Mouse (Mus musculus) testis, adult 2 months (tissue): ENCODE measurements around the gene Gm10382. TPM values are rescaled to one million over a fixed set of nuclear protein-coding genes. Genes with fewer than 3 reads are reported as not detected.

Experiments used
- H3K27ac ChIP-seq: fragments of 200-500 bp; 2 replicates; pipeline ENCODE4 v1.5.1; 2012; ENCODE audit warnings: low read depth, low read length; ENCODE audit not compliant: control insufficient read depth, insufficient read depth
- H3K27me3 ChIP-seq: fragments of 200-500 bp; 2 replicates; pipeline ENCODE4 v1.6.1; 2012; ENCODE audit warnings: mild to moderate bottlenecking, low read length, moderate library complexity; ENCODE audit not compliant: control insufficient read depth, insufficient read depth
- H3K36me3 ChIP-seq: fragments of 200-500 bp; 2 replicates; pipeline ENCODE4 v1.6.1; 2012; ENCODE audit warnings: mild to moderate bottlenecking, low read length; ENCODE audit not compliant: control insufficient read depth, insufficient read depth
- H3K4me1 ChIP-seq: fragments of 200-500 bp; 2 replicates; pipeline ENCODE4 v1.6.1; 2012; ENCODE audit warnings: low read length; ENCODE audit not compliant: control insufficient read depth, insufficient read depth
- H3K4me3 ChIP-seq: fragments of 200-500 bp; 2 replicates; pipeline ENCODE4 v1.5.1; 2012; ENCODE audit warnings: low read depth, mild to moderate bottlenecking, low read length, moderate library complexity, mixed read lengths; ENCODE audit not compliant: control insufficient read depth
- CTCF ChIP-seq: fragments of 200-500 bp; IDR thresholded peaks from 2 replicates; pipeline ENCODE4 v1.5.1; 2012; ENCODE audit warnings: low read depth, mild to moderate bottlenecking, inconsistent platforms, low read length, moderate library complexity; ENCODE audit not compliant: control insufficient read depth, insufficient read depth, insufficient replicate concordance
- POLR2A ChIP-seq: fragments of 200-500 bp; IDR thresholded peaks from 2 replicates; pipeline ENCODE4 v1.6.1; 2012; ENCODE audit warnings: low read depth, mild to moderate bottlenecking, inconsistent platforms, low read length, moderate library complexity; ENCODE audit not compliant: control insufficient read depth
- polyA plus RNA-seq: library from polyadenylated mRNA; depleted of rRNA; stranded (reverse); fragments of >200 nt; gene quantifications from 2 replicates; pipeline ENCODE4 v1.2.3, GENCODE M21; 2012

The Gm10382 gene
- polyA plus RNA-seq, 1 experiment = 84.2 TPM

GRCm38 (mm10) chr5:125372027-125372426 is 17.1 kb upstream of the Gm10382 start:
- Histone ChIP-seq H3K27me3 (no peaks in the 10 kb centered on the region), H3K4me1 (no peaks in the 10 kb centered on the region), H3K36me3 (no peaks in the 10 kb centered on the region), H3K27ac (no peak overlapping the region), H3K4me3 (no peak overlapping the region)
- no peak for TF ChIP-seq POLR2A
- TF ChIP-seq CTCF = no peak

GRCm38 (mm10) chr5:125375871-125376270 is 13.3 kb upstream of the Gm10382 start:
- no peaks in the 10 kb centered on the region for H3K4me1 ChIP-seq
- H3K27ac ChIP-seq = no peak overlapping the region
- no peak overlapping the region for H3K4me3 ChIP-seq
- H3K36me3 ChIP-seq = no peaks in the 10 kb centered on the region
- TF ChIP-seq POLR2A = no peak
- TF ChIP-seq CTCF = no peak
- no peaks in the 10 kb centered on the region for H3K27me3 ChIP-seq

- Histone ChIP-seq H3K4me1 (no peaks in the 10 kb centered on the region), H3K36me3 (no peaks in the 10 kb centered on the region), H3K27me3 (no peaks in the 10 kb centered on the region), H3K4me3 (no peak overlapping the region), H3K27ac (no peak overlapping the region)
- TF ChIP-seq CTCF = no peak
- no peak for TF ChIP-seq POLR2A
Measured at GRCm38 (mm10) chr5:125377214-125377613, 11.9 kb upstream of the Gm10382 start.

- no peak overlapping the region for H3K27ac ChIP-seq
- H3K36me3 ChIP-seq = no peaks in the 10 kb centered on the region
- no peaks in the 10 kb centered on the region for H3K27me3 ChIP-seq
- no peaks in the 10 kb centered on the region for H3K4me1 ChIP-seq
- TF ChIP-seq POLR2A = no peak
- TF ChIP-seq CTCF = no peak
- no peak overlapping the region for H3K4me3 ChIP-seq
Measured at GRCm38 (mm10) chr5:125378919-125379318, 10.2 kb upstream of the Gm10382 start.

GRCm38 (mm10) chr5:125381954-125382672 is 7.0 kb upstream of the Gm10382 start:
- H3K27me3 ChIP-seq = no peaks in the 10 kb centered on the region
- TF ChIP-seq CTCF = no peak
- no peak for TF ChIP-seq POLR2A
- no peaks in the 10 kb centered on the region for H3K4me1 ChIP-seq

GRCm38 (mm10) chr5:125382673-125383558 is 6.2 kb upstream of the Gm10382 start:
- Histone ChIP-seq H3K27me3 (no peaks in the 10 kb centered on the region), H3K36me3 (no peaks in the 10 kb centered on the region; the same call in 1 of the 2 replicates), H3K4me3 (no peak overlapping the region), H3K27ac (no peak overlapping the region), H3K4me1 (no peaks in the 10 kb centered on the region)
- TF ChIP-seq POLR2A (no peak), CTCF (0 out of 2 replicates have a peak, but pooled peaks have one; percentile 8)

More at GRCm38 (mm10) chr5:125381954-125382672, 7.0 kb upstream of the Gm10382 start:
- no peaks in the 10 kb centered on the region; the same call in 1 of the 2 replicates for H3K36me3 ChIP-seq
- H3K4me3 ChIP-seq = no peak overlapping the region
- H3K27ac ChIP-seq = no peak overlapping the region
